Mouse (Mus musculus) splenic B cell, adult 2 months (primary cell): ENCODE measurements around the gene Cdk5r1.
A peak's percentile ranks its signal among the peaks of the same experiment; 100 is the strongest.

ENCODE experiments used
- DNase-seq: peaks from one replicate; pipeline ENCODE4 v3.0.0-alpha.2; 2011; ENCODE audit warnings: low read depth, low spot score
- H3K27me3 ChIP-seq: 2 replicates; pipeline ENCODE4 v1.6.1; 2012; ENCODE audit warnings: mild to moderate bottlenecking, low read length, moderate library complexity, mixed read lengths; ENCODE audit not compliant: control insufficient read depth, poor library complexity, insufficient read depth, severe bottlenecking
- H3K36me3 ChIP-seq: 2 replicates; pipeline ENCODE4 v1.6.1; 2012; ENCODE audit warnings: mild to moderate bottlenecking, low read length, moderate library complexity, mixed read lengths; ENCODE audit not compliant: control insufficient read depth, poor library complexity, insufficient read depth, severe bottlenecking

The Cdk5r1 gene

GRCm38 (mm10) chr11:80489172-80489881, 12.5 kb downstream of the Cdk5r1 start:
- H3K27me3 ChIP-seq = no peaks in the 10 kb centered on the region
- H3K36me3 ChIP-seq = no peaks in the 10 kb centered on the region
- DNase-seq = peak; percentile 33

DNA sequence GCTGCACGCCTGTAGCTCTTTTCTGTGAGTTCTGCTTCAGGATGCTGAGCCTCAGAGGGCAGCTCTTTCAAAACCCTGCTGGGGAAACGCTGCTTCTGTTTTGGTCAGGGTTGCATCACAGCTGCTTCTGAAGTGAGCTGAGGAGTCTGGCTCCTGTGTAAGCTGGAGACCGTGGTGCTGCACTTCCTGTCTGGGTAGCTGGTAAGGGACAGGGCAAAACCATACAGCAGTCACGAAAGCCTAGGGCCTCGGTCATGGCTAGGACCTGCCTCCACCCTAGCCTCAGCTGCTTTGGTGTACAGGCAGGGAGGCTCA, 13.0 kb downstream of the Cdk5r1 start:
- no peaks in the 10 kb centered on the region for H3K36me3 ChIP-seq
- no peaks in the 10 kb centered on the region for H3K27me3 ChIP-seq
- peak; percentile 47 for DNase-seq

GRCm38 (mm10) chr11:80490831-80491230, 14.0 kb downstream of the Cdk5r1 start:
- H3K27me3 ChIP-seq = no peaks in the 10 kb centered on the region
- no peaks in the 10 kb centered on the region for H3K36me3 ChIP-seq
- no peak for DNase-seq

DNA sequence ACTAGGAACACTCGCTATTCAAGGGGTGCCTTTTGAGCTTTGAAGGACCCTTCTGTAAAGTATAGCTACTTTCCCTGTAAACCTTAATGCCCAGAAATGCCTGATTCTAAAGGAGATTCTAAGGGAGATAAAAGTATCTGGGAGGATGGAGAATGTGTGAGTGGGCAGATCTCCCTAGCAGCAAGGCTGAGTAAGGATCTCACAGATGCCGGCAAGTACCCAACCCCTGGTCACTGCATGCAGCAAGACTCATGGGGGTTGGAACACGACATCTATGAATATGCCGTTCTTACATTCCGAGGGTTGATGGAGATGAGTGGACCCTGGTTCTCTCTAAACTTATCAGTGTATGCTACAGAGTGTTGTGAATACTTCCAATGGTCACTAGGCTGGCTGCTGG, 16.4 kb downstream of the Cdk5r1 start:
- Histone ChIP-seq H3K36me3 (no peaks in the 10 kb centered on the region), H3K27me3 (no peaks in the 10 kb centered on the region)
- no peak for DNase-seq

DNA sequence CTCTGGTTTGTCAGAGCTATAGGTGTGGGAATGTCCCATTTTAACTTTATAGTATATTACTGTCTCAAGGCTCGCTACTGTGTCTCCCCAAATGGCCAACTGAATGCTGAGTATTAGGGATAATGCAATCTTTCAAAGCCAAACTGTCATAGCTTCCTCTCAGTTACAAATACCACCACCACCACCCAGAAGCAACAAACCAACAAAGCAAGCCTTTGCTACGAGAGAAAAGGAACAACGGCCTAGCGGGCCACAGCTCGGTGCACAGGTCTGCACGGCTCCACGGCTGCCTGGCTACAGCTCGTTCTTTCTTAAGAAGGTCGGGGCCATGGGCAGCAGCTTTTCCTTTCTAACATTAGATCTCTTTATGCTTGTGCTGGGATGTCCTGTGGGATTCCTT, 18.0 kb downstream of the Cdk5r1 start:
- peak; percentile 35 for DNase-seq
- Histone ChIP-seq H3K36me3 (no peaks in the 10 kb centered on the region), H3K27me3 (no peaks in the 10 kb centered on the region)

DNA sequence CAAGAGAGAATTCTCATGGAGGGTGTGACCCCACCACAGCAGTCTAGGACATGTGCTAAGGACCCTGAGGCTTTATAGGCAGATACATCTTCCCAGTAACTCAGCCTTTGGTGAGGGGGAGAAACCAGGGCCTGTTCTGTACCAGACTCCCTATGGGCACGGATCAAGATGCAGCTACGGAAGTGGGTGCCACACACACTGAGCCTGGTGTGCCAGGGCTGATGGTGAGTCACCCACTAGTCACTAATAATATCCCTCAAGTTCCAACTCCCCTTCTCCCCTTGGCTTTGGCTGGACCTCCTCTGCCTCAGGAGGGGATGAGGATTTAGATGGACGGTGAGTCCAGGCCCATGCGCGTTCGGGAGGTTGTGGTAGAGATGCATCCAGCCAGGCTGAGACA, 19.1 kb downstream of the Cdk5r1 start:
- no peaks in the 10 kb centered on the region for H3K27me3 ChIP-seq
- DNase-seq = no peak
- H3K36me3 ChIP-seq = no peaks in the 10 kb centered on the region

DNA sequence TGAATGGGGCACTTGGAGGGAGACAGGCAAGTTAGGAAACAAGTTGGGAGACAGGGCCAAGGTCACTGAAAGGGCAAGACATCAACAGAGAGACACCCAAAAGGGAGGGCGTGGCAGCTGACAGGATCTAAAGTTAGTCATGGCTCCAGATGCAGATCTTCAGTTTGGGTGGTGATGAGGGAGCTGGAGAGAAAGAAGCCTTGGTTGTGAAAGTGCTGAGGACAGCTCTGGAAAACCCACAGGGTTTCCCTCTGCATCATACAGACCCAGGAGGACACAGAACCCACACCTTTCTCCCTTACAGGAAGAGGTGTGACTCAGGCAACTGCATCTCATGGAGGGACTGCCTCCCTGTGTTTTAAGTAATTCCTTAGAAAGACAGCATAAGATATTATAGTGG, 19.8 kb downstream of the Cdk5r1 start:
- Histone ChIP-seq H3K36me3 (no peaks in the 10 kb centered on the region), H3K27me3 (no peaks in the 10 kb centered on the region)
- DNase-seq = no peak

- H3K36me3 ChIP-seq = no peaks in the 10 kb centered on the region
- no peak for DNase-seq
- no peaks in the 10 kb centered on the region for H3K27me3 ChIP-seq
Observed at GRCm38 (mm10) chr11:80497225-80497919, 20.5 kb downstream of the Cdk5r1 start.

DNA sequence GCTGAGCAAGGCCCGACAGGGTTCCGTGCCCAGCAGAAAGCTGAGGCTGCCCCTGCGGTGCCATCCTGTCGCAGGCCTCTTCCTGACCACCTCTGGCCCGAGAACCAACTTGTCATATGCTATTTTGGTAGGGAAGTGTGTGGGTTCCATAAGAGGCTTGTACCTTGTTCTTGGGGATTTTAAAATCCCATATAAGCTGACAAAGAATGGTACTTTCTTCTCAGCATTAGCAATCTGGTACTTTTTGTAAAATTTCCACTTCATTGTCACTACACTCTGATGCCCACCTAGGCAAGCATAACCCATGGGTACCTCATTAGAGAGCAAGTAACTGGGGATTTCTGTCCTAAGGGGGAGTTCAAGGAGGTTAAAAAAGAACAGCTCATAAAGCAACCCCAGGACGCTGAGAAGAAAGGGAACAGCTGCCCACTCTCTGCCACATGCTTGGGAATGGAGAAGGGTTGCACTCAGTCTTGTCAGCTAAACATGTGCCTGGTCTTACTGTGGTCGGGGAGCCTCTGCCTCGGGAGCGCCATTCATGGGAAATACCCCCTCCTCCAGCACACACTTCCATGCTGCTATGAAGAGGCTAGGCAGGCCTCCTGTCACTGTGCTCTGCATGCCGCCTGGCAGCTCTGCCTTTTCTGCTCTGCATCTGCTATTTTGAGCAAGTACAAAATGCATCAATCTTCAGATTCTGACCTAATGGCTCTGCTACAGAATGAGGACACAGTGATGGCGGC, 21.7 kb downstream of the Cdk5r1 start:
- no peak for DNase-seq
- Histone ChIP-seq H3K27me3 (no peaks in the 10 kb centered on the region), H3K36me3 (no peaks in the 10 kb centered on the region)

DNA sequence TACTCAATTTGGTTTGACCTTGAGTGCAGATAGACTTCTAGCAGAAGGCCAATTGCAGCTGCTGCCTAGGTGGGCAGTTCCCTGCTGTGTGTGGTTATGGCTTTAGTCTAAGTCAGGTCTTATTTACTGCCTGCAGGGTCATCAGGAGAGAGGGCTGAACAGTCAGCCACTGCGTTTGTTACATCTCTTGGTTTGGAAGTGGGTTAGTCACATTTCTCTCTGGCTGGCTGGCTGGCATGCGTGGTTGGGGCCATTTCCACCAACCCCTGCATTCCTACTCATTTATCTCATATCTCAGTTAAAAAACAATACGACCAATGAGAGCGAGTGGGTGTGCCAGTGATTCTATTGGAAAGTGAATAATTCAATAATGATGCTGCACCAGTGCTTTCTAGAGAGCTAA, 22.7 kb downstream of the Cdk5r1 start:
- no peak for DNase-seq
- Histone ChIP-seq H3K27me3 (no peaks in the 10 kb centered on the region), H3K36me3 (no peaks in the 10 kb centered on the region)

GRCm38 (mm10) chr11:80503281-80503680, 26.5 kb downstream of the Cdk5r1 start:
- Histone ChIP-seq H3K36me3 (no peaks in the 10 kb centered on the region), H3K27me3 (no peaks in the 10 kb centered on the region)
- no peak for DNase-seq

DNA sequence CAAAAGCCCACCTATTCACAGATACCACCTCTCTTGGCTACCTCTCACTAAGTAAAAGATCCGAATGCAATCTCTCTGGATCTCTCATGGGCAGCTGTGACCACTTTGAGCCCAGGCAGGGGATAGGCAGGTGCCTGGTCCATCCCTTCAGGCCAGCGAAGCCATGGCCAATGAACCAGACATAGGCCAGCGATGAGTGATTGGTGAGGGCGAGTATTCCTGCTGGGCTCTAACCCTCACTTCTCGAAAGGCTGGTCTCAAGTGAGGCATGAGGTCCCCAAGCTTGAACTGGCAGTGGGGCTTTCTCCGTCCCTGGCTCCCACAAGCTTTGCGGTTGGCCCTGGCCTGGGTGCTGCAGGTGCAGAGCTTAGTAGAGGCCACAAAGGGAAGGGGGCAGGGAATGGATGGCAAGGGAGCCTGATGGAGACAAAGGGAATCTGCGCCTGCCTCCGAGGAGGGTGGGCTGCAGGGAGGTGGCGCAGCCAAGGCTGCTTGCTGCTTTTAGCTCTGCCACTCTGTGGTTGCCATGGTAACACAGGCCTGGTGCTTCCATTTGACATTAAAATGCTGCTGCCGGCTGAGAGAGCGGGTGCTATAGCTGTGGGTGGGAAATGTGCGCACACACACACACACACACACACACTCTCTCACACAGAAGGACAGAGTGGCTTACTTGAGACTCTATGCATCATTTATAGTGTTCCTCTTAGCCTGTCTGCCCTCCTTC, 27.1 kb downstream of the Cdk5r1 start:
- Histone ChIP-seq H3K36me3 (no peaks in the 10 kb centered on the region), H3K27me3 (no peaks in the 10 kb centered on the region)
- DNase-seq = peak; percentile 69

- DNase-seq = peak; percentile 55
- Histone ChIP-seq H3K27me3 (no peaks in the 10 kb centered on the region), H3K36me3 (no peaks in the 10 kb centered on the region)
Observed at GRCm38 (mm10) chr11:80504519-80505385, 27.9 kb downstream of the Cdk5r1 start.

DNA sequence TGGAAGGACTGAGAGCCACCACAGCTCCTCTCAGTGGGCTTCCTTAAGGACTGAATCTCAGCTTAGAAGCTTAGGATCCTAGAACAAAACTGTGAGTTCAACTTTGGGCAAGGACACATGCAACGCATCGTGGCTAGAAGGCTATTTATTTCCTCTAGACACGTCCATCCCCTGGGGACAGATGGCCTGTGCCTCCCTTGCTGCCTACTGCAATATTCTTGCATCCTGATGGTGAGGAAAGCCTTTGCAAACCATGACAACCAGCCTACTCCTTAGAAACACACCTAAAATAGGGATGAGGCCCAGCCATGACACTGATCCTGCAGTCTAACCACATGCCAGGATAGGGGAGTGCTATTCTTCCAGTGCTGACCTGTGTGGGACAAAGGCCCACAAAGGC, 28.8 kb downstream of the Cdk5r1 start:
- H3K27me3 ChIP-seq = no peaks in the 10 kb centered on the region
- no peak for DNase-seq

More for the DNA sequence above, 28.8 kb downstream of the Cdk5r1 start:
- no peaks in the 10 kb centered on the region for H3K36me3 ChIP-seq
